Mouse (Mus musculus) cortical plate, adult 2 months (tissue): Measurements from ENCODE around the gene Tfeb.

Experiments
- CTCF ChIP-seq: fragments of 200-500 bp; IDR thresholded peaks from 2 replicates; pipeline ENCODE4 v1.5.1; 2011; ENCODE audit warnings: mild to moderate bottlenecking, control low read depth, low read length; ENCODE audit not compliant: insufficient read depth; ENCODE audit errors: extremely low read depth
- POLR2A ChIP-seq: fragments of 200-500 bp; IDR thresholded peaks from 2 replicates; pipeline ENCODE4 v1.6.1; 2011; ENCODE audit warnings: mild to moderate bottlenecking, low read length, control low read depth; ENCODE audit not compliant: insufficient read depth; ENCODE audit errors: extremely low read depth

- no peak for TF ChIP-seq CTCF
- no peak for TF ChIP-seq POLR2A
Observed at GRCm38 (mm10) chr17:47756366-47756765, 19.5 kb downstream of the Tfeb start.
